Mouse (Mus musculus) bone marrow macrophage, adult 2 months (primary cell): ENCODE results near the gene Tada3.

ENCODE experiments used
- CTCF ChIP-seq: IDR thresholded peaks from 2 replicates; pipeline ENCODE4 v1.5.1; 2012; ENCODE audit warnings: low read depth, mild to moderate bottlenecking, low read length, moderate library complexity
- POLR2A ChIP-seq: IDR thresholded peaks from 2 replicates; pipeline ENCODE4 v1.6.1; 2012; ENCODE audit warnings: mild to moderate bottlenecking, low read depth, low read length, borderline replicate concordance

DNA sequence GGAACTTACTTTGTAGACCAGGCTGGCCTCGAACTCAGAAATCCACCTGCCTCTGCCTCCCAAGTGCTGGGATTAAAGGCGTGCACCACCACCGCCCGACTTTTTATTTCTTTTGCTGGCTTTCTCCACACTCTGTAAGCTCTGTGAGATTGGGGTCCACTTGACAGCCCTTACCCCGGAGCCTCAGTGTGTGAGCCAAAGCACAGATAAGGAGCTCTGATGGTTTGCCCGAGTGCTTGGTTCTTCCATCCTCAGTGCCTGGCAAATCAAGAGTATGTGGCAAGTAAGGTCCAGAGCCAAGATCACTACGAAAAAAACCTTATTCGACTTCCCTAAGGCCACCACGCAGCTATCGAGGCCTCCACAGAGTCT is 14.3 kb upstream of the Tada3 start:
- TF ChIP-seq CTCF (no peak), POLR2A (no peak)
